33 mouse cellular contexts compared by ENCODE assay signal in the genomic region with DNA sequence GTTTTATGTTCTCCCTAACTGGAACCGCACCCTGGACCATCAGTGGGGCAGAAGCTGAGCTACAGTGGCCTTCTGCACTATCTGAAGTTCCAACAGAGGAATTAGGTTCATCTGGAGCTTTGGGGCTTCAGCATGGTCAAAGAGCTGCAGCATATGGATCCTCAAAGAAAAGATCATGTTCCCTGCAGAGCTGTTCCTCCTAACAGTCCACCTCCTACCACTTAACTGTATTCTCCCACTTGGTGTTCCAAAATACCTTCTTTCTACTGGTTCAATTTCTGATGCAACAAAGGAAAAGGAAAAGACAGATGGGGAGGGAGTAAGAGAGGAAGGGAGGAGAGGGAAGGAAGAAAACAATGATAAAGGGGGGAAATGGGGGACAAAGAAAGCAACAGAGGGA. TPM values are rescaled to one million over a fixed set of nuclear protein-coding genes. Genes with fewer than 3 reads are reported as not detected.
DNase-seq lines count a peak whose midpoint lies in the region; ATAC-seq and TF ChIP-seq lines count a peak whose summit lies in the region.
"Had no signal": no experiment of that assay in that cellular context is flagged by ENCODE, and none has a peak within 500 bp of the region (broad histone marks: within the 10 kb centered on the region; RNA-seq: fewer than 3 reads in every experiment).

No protein-coding gene starts in this region.

- no peaks in the 10 kb centered on the region for H3K27me3 ChIP-seq in hindbrain, embryonic 10.5 days (ENCODE audit: insufficient read depth, poor library complexity, severe bottlenecking)
- no peaks in the 10 kb centered on the region for H3K27me3 ChIP-seq in hindbrain, embryonic 14.5 days (ENCODE audit: control insufficient read depth, insufficient read depth, low read length)
- H3K27me3 ChIP-seq in midbrain, embryonic 12.5 days: no peaks in the 10 kb centered on the region
- H3K27me3 ChIP-seq in midbrain, postnatal 0 days (ENCODE audit: insufficient read depth, low read length): no peaks in the 10 kb centered on the region
- no peaks in the 10 kb centered on the region for H3K27me3 ChIP-seq in hindbrain, embryonic 13.5 days
- H3K27me3 ChIP-seq: forebrain, embryonic 13.5 days; heart, embryonic 12.5 days; limb, embryonic 15.5 days; liver, embryonic 13.5 days had no signal

- no peak overlapping the region for H3K4me2 ChIP-seq in hindbrain, embryonic 14.5 days (replicated peaks)
- no peak overlapping the region for H3K4me2 ChIP-seq in midbrain, embryonic 12.5 days (replicated peaks)
- no peak overlapping the region for H3K4me2 ChIP-seq in midbrain, postnatal 0 days (ENCODE audit: low read depth, low read length, poor library complexity, severe bottlenecking)
- H3K4me2 ChIP-seq in hindbrain, embryonic 13.5 days: no peak overlapping the region
- H3K4me2 ChIP-seq: forebrain, embryonic 13.5 days; heart, embryonic 12.5 days; limb, embryonic 15.5 days; liver, embryonic 13.5 days had no signal

- ATAC-seq in hindbrain, embryonic 14.5 days (ENCODE audit: low FRiP score): no peak
- no peak for ATAC-seq in midbrain, embryonic 12.5 days (ENCODE audit: low FRiP score, low read depth)
- no peak for ATAC-seq in midbrain, postnatal 0 days (ENCODE audit: low FRiP score)
- no peak for ATAC-seq in hindbrain, embryonic 13.5 days (ENCODE audit: low FRiP score)
- no peak for ATAC-seq in megakaryocyte progenitor cell, adult 5-6 weeks (replicated peaks; ENCODE audit: poor library complexity)
- ATAC-seq: forebrain, embryonic 13.5 days; inflammation-experienced regulatory T-cells, adult 6 months; lung, postnatal 0 days had no signal

- H3K9ac ChIP-seq in hindbrain, embryonic 14.5 days: no peak overlapping the region
- H3K9ac ChIP-seq in midbrain, embryonic 12.5 days (replicated peaks): no peak overlapping the region; the same call in 1 of the 2 replicates
- no peak overlapping the region for H3K9ac ChIP-seq in midbrain, postnatal 0 days (replicated peaks; ENCODE audit: low read length, poor library complexity, severe bottlenecking)
- H3K9ac ChIP-seq in hindbrain, embryonic 13.5 days: no peak overlapping the region
- H3K9ac ChIP-seq: forebrain, embryonic 13.5 days; heart, embryonic 12.5 days; limb, embryonic 15.5 days; liver, embryonic 13.5 days had no signal

- 59% methylated on average over 1 of the region's 1 CpGs for WGBS in hindbrain, embryonic 10.5 days
- 76% methylated on average over 1 of the region's 1 CpGs for WGBS in hindbrain, embryonic 14.5 days
- WGBS in midbrain, embryonic 12.5 days: 73% methylated on average over 1 of the region's 1 CpGs
- WGBS in midbrain, postnatal 0 days: 85% methylated on average over 1 of the region's 1 CpGs
- 63% methylated on average over 1 of the region's 1 CpGs for WGBS in hindbrain, embryonic 13.5 days

- no peak for TF ChIP-seq CTCF in midbrain, postnatal 0 days (IDR thresholded peaks at IDR 0.05)
- TF ChIP-seq CTCF in cortical plate, adult 2 months (IDR thresholded peaks at IDR 0.05; ENCODE audit: extremely low read depth, insufficient read depth, low read length): no peak

- peak overlapping the region; percentile 82 for H3K27ac ChIP-seq in hindbrain, embryonic 10.5 days
- H3K27ac ChIP-seq in hindbrain, embryonic 14.5 days: no peak overlapping the region
- H3K27ac ChIP-seq in midbrain, embryonic 12.5 days (replicated peaks): peak overlapping the region; percentile 35; the same call in 1 of the 2 replicates
- no peak overlapping the region for H3K27ac ChIP-seq in midbrain, postnatal 0 days (ENCODE audit: low read depth, low read length)
- H3K27ac ChIP-seq in cortical plate, adult 2 months (ENCODE audit: insufficient read depth, low read length): peak overlapping the region; percentile 86
- H3K27ac ChIP-seq in hindbrain, embryonic 13.5 days: peak overlapping the region; percentile 64
- H3K27ac ChIP-seq: forebrain, embryonic 13.5 days; gastrocnemius, adult 2 months; limb, embryonic 10.5 days; limb, embryonic 15.5 days; liver, embryonic 13.5 days had no signal

- no peaks in the 10 kb centered on the region for H3K9me3 ChIP-seq in hindbrain, embryonic 10.5 days
- no peaks in the 10 kb centered on the region for H3K9me3 ChIP-seq in hindbrain, embryonic 14.5 days (ENCODE audit: control insufficient read depth, low read length)
- H3K9me3 ChIP-seq in midbrain, embryonic 12.5 days: no peaks in the 10 kb centered on the region
- H3K9me3 ChIP-seq in midbrain, postnatal 0 days (ENCODE audit: low read length): no peaks in the 10 kb centered on the region
- no peaks in the 10 kb centered on the region for H3K9me3 ChIP-seq in hindbrain, embryonic 13.5 days
- H3K9me3 ChIP-seq: forebrain, embryonic 13.5 days; heart, embryonic 12.5 days; limb, embryonic 10.5 days; limb, embryonic 15.5 days; liver, embryonic 13.5 days had no signal

- DNase-seq in hindbrain, embryonic 10.5 days (ENCODE audit: low spot score): no peak
- DNase-seq in hindbrain, embryonic 14.5 days (ENCODE audit: low spot score): no peak
- DNase-seq in midbrain, postnatal 0 days (ENCODE audit: low spot score): no peak
- DNase-seq: adrenal gland, adult 8-10 months; cerebellum, adult 9-10 months; cerebellum, postnatal 36 days; gastrocnemius, adult 2 months; gastrocnemius, postnatal 36 days; heart, adult 18-20 months; heart, postnatal 4 days; kidney, adult 11 months; kidney, postnatal 25 days; liver, embryonic 13.5 days; lung, adult 18-20 months; lung, postnatal 4 days; right cerebral cortex, postnatal 25 days; spleen, adult 18-20 months; thymus, adult 2 months; thymus, postnatal 36 days had no signal

- H3K4me3 ChIP-seq in hindbrain, embryonic 10.5 days: no peak overlapping the region
- no peak overlapping the region for H3K4me3 ChIP-seq in hindbrain, embryonic 14.5 days (replicated peaks; ENCODE audit: low read length)
- H3K4me3 ChIP-seq in midbrain, embryonic 12.5 days: no peak overlapping the region
- H3K4me3 ChIP-seq in midbrain, postnatal 0 days (ENCODE audit: low read depth, low read length): no peak overlapping the region
- H3K4me3 ChIP-seq in cortical plate, adult 2 months (ENCODE audit: insufficient read depth, low read length): no peak overlapping the region
- no peak overlapping the region for H3K4me3 ChIP-seq in hindbrain, embryonic 13.5 days
- H3K4me3 ChIP-seq: forebrain, embryonic 13.5 days; gastrocnemius, adult 2 months; heart, embryonic 12.5 days; limb, embryonic 10.5 days; limb, embryonic 15.5 days; liver, embryonic 13.5 days had no signal

- TF ChIP-seq POLR2A in cortical plate, adult 2 months (IDR thresholded peaks at IDR 0.05; ENCODE audit: extremely low read depth, insufficient read depth, low read length): no peak

- H3K4me1 ChIP-seq in hindbrain, embryonic 10.5 days (replicated peaks): peaks cover 16% of the 10 kb centered on the region
- H3K4me1 ChIP-seq in hindbrain, embryonic 14.5 days (replicated peaks; ENCODE audit: control insufficient read depth, insufficient read depth, low read length): no peaks in the 10 kb centered on the region
- peaks cover 9% of the 10 kb centered on the region for H3K4me1 ChIP-seq in midbrain, embryonic 12.5 days
- H3K4me1 ChIP-seq in midbrain, postnatal 0 days (ENCODE audit: insufficient read depth, low read length): no peaks in the 10 kb centered on the region; the same call in 1 of the 2 replicates
- H3K4me1 ChIP-seq in cortical plate, adult 2 months (ENCODE audit: control insufficient read depth, insufficient read depth, low read length): peaks cover 3% of the 10 kb centered on the region
- peaks cover 11% of the 10 kb centered on the region for H3K4me1 ChIP-seq in hindbrain, embryonic 13.5 days (replicated peaks)
- H3K4me1 ChIP-seq: forebrain, embryonic 13.5 days; heart, embryonic 12.5 days; limb, embryonic 15.5 days; liver, embryonic 13.5 days had no signal

- H3K36me3 ChIP-seq in hindbrain, embryonic 10.5 days: no peaks in the 10 kb centered on the region
- H3K36me3 ChIP-seq in hindbrain, embryonic 14.5 days (replicated peaks; ENCODE audit: control insufficient read depth, insufficient read depth): no peaks in the 10 kb centered on the region
- no peaks in the 10 kb centered on the region for H3K36me3 ChIP-seq in midbrain, embryonic 12.5 days
- no peaks in the 10 kb centered on the region for H3K36me3 ChIP-seq in midbrain, postnatal 0 days (ENCODE audit: insufficient read depth, low read length)
- H3K36me3 ChIP-seq in hindbrain, embryonic 13.5 days: no peaks in the 10 kb centered on the region
- H3K36me3 ChIP-seq: G1E; heart, embryonic 12.5 days; limb, embryonic 10.5 days; limb, embryonic 15.5 days; liver, embryonic 13.5 days had no signal

RNA-seq across cellular contexts. Expression of a gene that starts 56.9 kb away (rescaled TPM):
- polyA plus RNA-seq in hindbrain, embryonic 10.5 days (2016; fragmentation: Nextera tagmentation; extraction: Ambion mirVana): 4.9 and 8.4 TPM in 2 replicates
- polyA plus RNA-seq in hindbrain, embryonic 14.5 days (2014; fragmentation: Nextera tagmentation; extraction: Ambion mirVana): 18.6 and 20.2 TPM in 2 replicates
- 12.1 and 12.7 TPM in 2 replicates for polyA plus RNA-seq in midbrain, embryonic 12.5 days (2016; fragmentation: Nextera tagmentation; extraction: Ambion mirVana)
- total RNA-seq in midbrain, postnatal 0 days (2014; rRNA removed): 27.4 and 29.1 TPM in 2 replicates
- 9.7 and 10.9 TPM in 2 replicates for polyA plus RNA-seq in midbrain, postnatal 0 days (2015; fragmentation: Nextera tagmentation; extraction: Ambion mirVana)
- 58.6 and 62.6 TPM in 2 replicates for polyA plus RNA-seq in cortical plate, adult 2 months (2012; rRNA removed)
- 14.2 and 14.3 TPM in 2 replicates for polyA plus RNA-seq in hindbrain, embryonic 13.5 days (2015; fragmentation: Nextera tagmentation; extraction: Ambion mirVana)
- not detected in 2 replicates for total RNA-seq in megakaryocyte progenitor cell, adult 5-6 weeks (2015)
- total RNA-seq in megakaryocyte progenitor cell, adult 5-6 weeks (2017): 0.04 TPM in 1 of 2 replicates, not detected in the other
- total RNA-seq: megakaryocyte-erythroid progenitor cell, adult 5-6 weeks; monocyte, adult 5-6 weeks; neutrophil, adult 5-6 weeks had no signal
- polyA plus RNA-seq: G1E; inflammation-experienced regulatory T-cells, adult 6 months had no signal

Comparison
In these comparisons a context has a peak if more than half of its experiments do, and no peak if none do; other contexts are left out.
1. H3K27ac ChIP-seq: peak in hindbrain, embryonic 10.5 days (single experiment), midbrain, embryonic 12.5 days (single experiment), cortical plate, adult 2 months (single experiment) and hindbrain, embryonic 13.5 days (single experiment); none in hindbrain, embryonic 14.5 days (single experiment) and midbrain, postnatal 0 days (single experiment).